Mouse (Mus musculus) frontal cortex, postnatal 36 days (tissue): ENCODE results near the gene Rap1gds1.

Experiments used
- DNase-seq, 2 experiments: peaks; one replicate each; pipeline ENCODE4 v3.0.0; 2022; ENCODE audit warnings: low spot score in 2 of 2

The Rap1gds1 gene

GRCm38 (mm10) chr3:139048701-139049622 is 26.0 kb downstream of the Rap1gds1 start:
- no peak for DNase-seq

- no peak for DNase-seq
Measured at GRCm38 (mm10) chr3:139042433-139042854, 32.6 kb downstream of the Rap1gds1 start.

GRCm38 (mm10) chr3:139041921-139042320 is 33.1 kb downstream of the Rap1gds1 start:
- no peak for DNase-seq

- DNase-seq: no peak
Measured at GRCm38 (mm10) chr3:139037030-139037429, 38.0 kb downstream of the Rap1gds1 start.

GRCm38 (mm10) chr3:139033179-139033578 is 41.8 kb downstream of the Rap1gds1 start:
- no peak for DNase-seq

- no peak for DNase-seq
Measured at GRCm38 (mm10) chr3:139030644-139031227, 44.3 kb downstream of the Rap1gds1 start.

GRCm38 (mm10) chr3:139025077-139025476 is 49.9 kb downstream of the Rap1gds1 start:
- DNase-seq: no peak

GRCm38 (mm10) chr3:139023585-139023984 is 51.4 kb downstream of the Rap1gds1 start:
- DNase-seq: no peak

- DNase-seq: peak; percentile 44 to 69
Measured at GRCm38 (mm10) chr3:139012352-139012751, 62.6 kb downstream of the Rap1gds1 start.

GRCm38 (mm10) chr3:139005669-139006068 is 69.3 kb downstream of the Rap1gds1 start:
- DNase-seq: no peak

- no peak for DNase-seq
Measured at GRCm38 (mm10) chr3:139002774-139003173, 72.2 kb downstream of the Rap1gds1 start.

GRCm38 (mm10) chr3:139000071-139000867 is 74.7 kb downstream of the Rap1gds1 start:
- DNase-seq: no peak

GRCm38 (mm10) chr3:138993473-138993872 is 81.5 kb downstream of the Rap1gds1 start:
- no peak for DNase-seq

- no peak for DNase-seq
Measured at GRCm38 (mm10) chr3:138991367-138991766, 83.6 kb downstream of the Rap1gds1 start.

GRCm38 (mm10) chr3:138989141-138989540 is 85.9 kb downstream of the Rap1gds1 start:
- no peak for DNase-seq

GRCm38 (mm10) chr3:138988004-138988403 is 87.0 kb downstream of the Rap1gds1 start:
- DNase-seq: no peak

GRCm38 (mm10) chr3:138982249-138982648 is 92.8 kb downstream of the Rap1gds1 start:
- no peak for DNase-seq

- no peak for DNase-seq
Measured at GRCm38 (mm10) chr3:138977413-138977812, 97.6 kb downstream of the Rap1gds1 start.

GRCm38 (mm10) chr3:138967627-138968026 is 107.4 kb downstream of the Rap1gds1 start:
- peak in 1 of 2 experiments; percentile 28 for DNase-seq

GRCm38 (mm10) chr3:138958527-138958926 is 116.5 kb downstream of the Rap1gds1 start:
- DNase-seq: no peak

GRCm38 (mm10) chr3:138955220-138955619 is 119.8 kb downstream of the Rap1gds1 start:
- no peak for DNase-seq

GRCm38 (mm10) chr3:138949081-138949480 is 125.9 kb downstream of the Rap1gds1 start:
- DNase-seq: peak; percentile 61 to 64
